Mouse (Mus musculus): Measurements from ENCODE around the gene Cyb561a3. TPM values are rescaled to one million over a fixed set of nuclear protein-coding genes. Genes with fewer than 3 reads are reported as not detected.

The Cyb561a3 gene
- polyA plus RNA-seq, 1 experiment, result 214 TPM

- peak overlapping the region; percentile 80 for H3K27ac ChIP-seq (ENCODE audit: insufficient read depth, low read length)
- peaks cover 8% of the 10 kb centered on the region; the same call in 1 of the 2 replicates for H3K4me1 ChIP-seq (ENCODE audit: control insufficient read depth, insufficient read depth, insufficient read length)
- peaks cover 6% of the 10 kb centered on the region; the same call in 1 of the 2 replicates for H3K36me3 ChIP-seq (ENCODE audit: control insufficient read depth, insufficient read depth, low read length)
- no peaks in the 10 kb centered on the region for H3K27me3 ChIP-seq (ENCODE audit: control insufficient read depth, insufficient read depth, low read length)
- TF ChIP-seq CTCF (IDR thresholded peaks at IDR 0.05; ENCODE audit: extremely low read depth, insufficient read depth, insufficient read length, insufficient replicate concordance), result no peak
- no peak for TF ChIP-seq POLR2A (IDR thresholded peaks at IDR 0.05; ENCODE audit: low read depth, low read length)
- 22% methylated on average over 3 of the region's 3 CpGs for WGBS
- peak in 1 of 2 experiments; percentile 67 for DNase-seq (ENCODE audit: low read depth in 1 of 2, low spot score in 2 of 2)
- H3K4me3 ChIP-seq (ENCODE audit: extremely low read depth, insufficient read depth, insufficient read length), result no peak overlapping the region
Observed at GRCm38 (mm10) chr19:10580761-10581160, 3.8 kb downstream of the Cyb561a3 start.

GRCm38 (mm10) chr19:10581984-10582383 is 5.0 kb downstream of the Cyb561a3 start:
- TF ChIP-seq CTCF (IDR thresholded peaks at IDR 0.05; ENCODE audit: extremely low read depth, insufficient read depth, insufficient read length, insufficient replicate concordance) (no peak), POLR2A (IDR thresholded peaks at IDR 0.05; ENCODE audit: low read depth, low read length) (peak; percentile 10; the same call in 1 of the 2 replicates)
- H3K4me3 ChIP-seq (ENCODE audit: extremely low read depth, insufficient read depth, insufficient read length), result peak overlapping the region; percentile 35; the same call in 1 of the 2 replicates
- peak; percentile 46 to 81 for DNase-seq (ENCODE audit: low read depth in 1 of 2, low spot score in 2 of 2)
- H3K36me3 ChIP-seq (ENCODE audit: control insufficient read depth, insufficient read depth, low read length), result peaks cover 11% of the 10 kb centered on the region
- H3K4me1 ChIP-seq (ENCODE audit: control insufficient read depth, insufficient read depth, insufficient read length), result peaks cover 8% of the 10 kb centered on the region; the same call in 1 of the 2 replicates
- WGBS, result 54% methylated on average over 6 of the region's 6 CpGs
- peak overlapping the region; percentile 80 for H3K27ac ChIP-seq (ENCODE audit: insufficient read depth, low read length)
- H3K27me3 ChIP-seq (ENCODE audit: control insufficient read depth, insufficient read depth, low read length), result no peaks in the 10 kb centered on the region

- WGBS, result 10% methylated on average over 7 of the region's 7 CpGs
- no peak overlapping the region for H3K4me3 ChIP-seq (ENCODE audit: extremely low read depth, insufficient read depth, insufficient read length)
- H3K4me1 ChIP-seq (ENCODE audit: control insufficient read depth, insufficient read depth, insufficient read length), result peaks cover 8% of the 10 kb centered on the region; the same call in 1 of the 2 replicates
Observed at GRCm38 (mm10) chr19:10583550-10584146, 6.7 kb downstream of the Cyb561a3 start.

GRCm38 (mm10) chr19:10585112-10585511 is 8.1 kb downstream of the Cyb561a3 start:
- peaks cover 31% of the 10 kb centered on the region for H3K36me3 ChIP-seq (ENCODE audit: control insufficient read depth, insufficient read depth, low read length)
- peak; percentile 40 to 85 for DNase-seq (ENCODE audit: low read depth in 1 of 2, low spot score in 2 of 2)
- H3K4me1 ChIP-seq (ENCODE audit: control insufficient read depth, insufficient read depth, insufficient read length), result peaks cover 6% of the 10 kb centered on the region; the same call in 1 of the 2 replicates
- peak overlapping the region; percentile 19; the same call in 1 of the 2 replicates for H3K27ac ChIP-seq (ENCODE audit: insufficient read depth, low read length)
- no peaks in the 10 kb centered on the region for H3K27me3 ChIP-seq (ENCODE audit: control insufficient read depth, insufficient read depth, low read length)
- no peak overlapping the region for H3K4me3 ChIP-seq (ENCODE audit: extremely low read depth, insufficient read depth, insufficient read length)
- 29% methylated on average over 8 of the region's 8 CpGs for WGBS
- TF ChIP-seq CTCF (IDR thresholded peaks at IDR 0.05; ENCODE audit: extremely low read depth, insufficient read depth, insufficient read length, insufficient replicate concordance), result no peak
- TF ChIP-seq POLR2A (IDR thresholded peaks at IDR 0.05; ENCODE audit: low read depth, low read length), result no peak

More at GRCm38 (mm10) chr19:10583550-10584146, 6.7 kb downstream of the Cyb561a3 start:
- DNase-seq (ENCODE audit: low read depth in 1 of 2, low spot score in 2 of 2), result no peak
- Histone ChIP-seq H3K27me3 (ENCODE audit: control insufficient read depth, insufficient read depth, low read length) (no peaks in the 10 kb centered on the region), H3K36me3 (ENCODE audit: control insufficient read depth, insufficient read depth, low read length) (peaks cover 22% of the 10 kb centered on the region), H3K27ac (ENCODE audit: insufficient read depth, low read length) (peak overlapping the region; percentile 71)
- TF ChIP-seq CTCF (IDR thresholded peaks at IDR 0.05; ENCODE audit: extremely low read depth, insufficient read depth, insufficient read length, insufficient replicate concordance) (no peak), POLR2A (IDR thresholded peaks at IDR 0.05; ENCODE audit: low read depth, low read length) (no peak)

- Histone ChIP-seq H3K27me3 (ENCODE audit: control insufficient read depth, insufficient read depth, low read length) (no peaks in the 10 kb centered on the region), H3K36me3 (ENCODE audit: control insufficient read depth, insufficient read depth, low read length) (peaks cover 43% of the 10 kb centered on the region), H3K27ac (ENCODE audit: insufficient read depth, low read length) (no peak overlapping the region), H3K4me3 (ENCODE audit: extremely low read depth, insufficient read depth, insufficient read length) (no peak overlapping the region), H3K4me1 (ENCODE audit: control insufficient read depth, insufficient read depth, insufficient read length) (peaks cover 6% of the 10 kb centered on the region; the same call in 1 of the 2 replicates)
- WGBS, result 82% methylated on average over 8 of the region's 8 CpGs
- TF ChIP-seq POLR2A (IDR thresholded peaks at IDR 0.05; ENCODE audit: low read depth, low read length) (no peak), CTCF (IDR thresholded peaks at IDR 0.05; ENCODE audit: extremely low read depth, insufficient read depth, insufficient read length, insufficient replicate concordance) (no peak)
- no peak for DNase-seq (ENCODE audit: low read depth in 1 of 2, low spot score in 2 of 2)
Observed at GRCm38 (mm10) chr19:10587231-10587630, 10.3 kb downstream of the Cyb561a3 start.

GRCm38 (mm10) chr19:10589127-10589857 is 12.3 kb downstream of the Cyb561a3 start:
- Histone ChIP-seq H3K4me3 (ENCODE audit: extremely low read depth, insufficient read depth, insufficient read length) (no peak overlapping the region), H3K27ac (ENCODE audit: insufficient read depth, low read length) (peak overlapping the region; percentile 14; the same call in 1 of the 2 replicates), H3K36me3 (ENCODE audit: control insufficient read depth, insufficient read depth, low read length) (peaks cover 47% of the 10 kb centered on the region), H3K27me3 (ENCODE audit: control insufficient read depth, insufficient read depth, low read length) (no peaks in the 10 kb centered on the region), H3K4me1 (ENCODE audit: control insufficient read depth, insufficient read depth, insufficient read length) (peaks cover 2% of the 10 kb centered on the region; the same call in 1 of the 2 replicates)
- TF ChIP-seq CTCF (IDR thresholded peaks at IDR 0.05; ENCODE audit: extremely low read depth, insufficient read depth, insufficient read length, insufficient replicate concordance) (no peak), POLR2A (IDR thresholded peaks at IDR 0.05; ENCODE audit: low read depth, low read length) (no peak)
- WGBS, result 29% methylated on average over 5 of the region's 5 CpGs
- no peak for DNase-seq (ENCODE audit: low read depth in 1 of 2, low spot score in 2 of 2)

All from spleen, adult 2 months (tissue).